Mouse (Mus musculus): Measurements from ENCODE around the gene Rap1b.

GRCm38 (mm10) chr10:117843690-117844089 is 2.1 kb downstream of the Rap1b start:
- TF ChIP-seq POLR2A (IDR thresholded peaks at IDR 0.05; ENCODE audit: borderline replicate concordance, control insufficient read depth, low read depth, low read length) (no peak), CTCF (IDR thresholded peaks at IDR 0.05; ENCODE audit: control insufficient read depth, insufficient read depth, low read length) (no peak)
